ENCODE assay signal across 9 mouse cellular contexts in the genomic region with DNA sequence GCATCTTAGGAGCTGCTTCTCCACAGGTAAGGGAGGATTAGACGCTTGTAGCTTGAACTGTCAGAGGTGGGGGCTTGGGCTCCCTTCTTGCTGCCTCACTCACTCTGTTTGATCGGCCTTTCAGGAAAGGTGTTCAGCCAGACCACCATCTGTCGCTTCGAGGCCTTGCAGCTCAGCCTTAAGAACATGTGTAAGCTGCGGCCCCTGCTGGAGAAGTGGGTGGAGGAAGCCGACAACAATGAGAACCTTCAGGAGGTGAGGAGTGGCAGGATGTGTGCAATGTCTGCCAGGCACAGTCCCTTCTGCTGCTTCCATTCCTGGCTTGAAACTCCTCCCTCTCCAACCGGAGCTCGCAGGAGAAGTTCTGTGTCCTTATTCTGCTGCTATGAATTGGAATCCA. TPM values are rescaled to one million over a fixed set of nuclear protein-coding genes. Genes with fewer than 3 reads are reported as not detected.
DNase-seq lines count a peak whose midpoint lies in the region; ATAC-seq lines count a peak whose summit lies in the region.
"Had no signal": no experiment of that assay in that cellular context is flagged by ENCODE, and none has a peak within 500 bp of the region (broad histone marks: within the 10 kb centered on the region; RNA-seq: fewer than 3 reads in every experiment).

No protein-coding gene starts in this region.

- H3K4me1 ChIP-seq in intestine, embryonic 14.5 days (replicated peaks; ENCODE audit: control insufficient read depth, insufficient read depth, low read length), result no peaks in the 10 kb centered on the region; the same call in 1 of the 2 replicates

- no peak overlapping the region for H3K4me2 ChIP-seq in intestine, embryonic 14.5 days (ENCODE audit: low read length)

- peaks cover 10% of the 10 kb centered on the region; the same call in 1 of the 2 replicates for H3K36me3 ChIP-seq in intestine, embryonic 14.5 days (ENCODE audit: control insufficient read depth, insufficient read depth, low read length)

- H3K9me3 ChIP-seq in intestine, embryonic 14.5 days (ENCODE audit: control insufficient read depth, low read length), result no peaks in the 10 kb centered on the region

- DNase-seq in cerebellum, postnatal 10 days, result peak; percentile 33 to 53
- no peak for DNase-seq in cerebellum, adult 11 months
- peak; percentile 28 for DNase-seq in right cerebral cortex, adult 2 months (ENCODE audit: low spot score in 2 of 2)
- DNase-seq in right cerebral cortex, postnatal 10 days (ENCODE audit: low spot score in 2 of 2), result no peak
- peak; percentile 67 for DNase-seq in intestine, embryonic 14.5 days (ENCODE audit: low spot score)
- DNase-seq in retina, postnatal 7 days (ENCODE audit: low read depth, low spot score), result peak; percentile 47
- no peak for DNase-seq in c-Kit-positive CD71-positive TER-119-positive erythroid progenitor cells, embryonic 14.5 days (ENCODE audit: low spot score)

- H3K27me3 ChIP-seq in intestine, embryonic 14.5 days (replicated peaks; ENCODE audit: control insufficient read depth, insufficient read depth, low read length), result peaks cover 24% of the 10 kb centered on the region; the same call in 1 of the 2 replicates

- no peak overlapping the region for H3K27ac ChIP-seq in intestine, embryonic 14.5 days (ENCODE audit: low read depth)

- ATAC-seq in intestine, embryonic 14.5 days (replicated peaks; ENCODE audit: low FRiP score, low TSS enrichment, low read depth), result no peak
- no peak for ATAC-seq in monocyte, adult 5-6 weeks (replicated peaks; ENCODE audit: insufficient number of reproducible peaks, low FRiP score, low TSS enrichment, poor library complexity, severe bottlenecking)

- 21% methylated on average over 8 of the region's 8 CpGs for WGBS in intestine, embryonic 14.5 days

- no peak overlapping the region for H3K9ac ChIP-seq in intestine, embryonic 14.5 days (ENCODE audit: low read length)

- H3K4me3 ChIP-seq in intestine, embryonic 14.5 days (ENCODE audit: low read depth, low read length), result no peak overlapping the region

RNA-seq across cellular contexts. Expression of gene Pou5f1, which starts 3.5 kb away (rescaled TPM):
- polyA plus RNA-seq in intestine, embryonic 14.5 days (2014; fragmentation: Nextera tagmentation; extraction: Ambion mirVana), result 0.13 TPM in 1 of 2 replicates, not detected in the other
- 0.58 TPM in 1 of 3 replicates, not detected in the others for total RNA-seq in monocyte, adult 5-6 weeks (2017)
- polyA plus RNA-seq: heart, embryonic 16.5 days had no signal

RNA-seq across cellular contexts. Expression of gene Tcf19, which starts 7.3 kb away (rescaled TPM):
- polyA plus RNA-seq in intestine, embryonic 14.5 days (2014; fragmentation: Nextera tagmentation; extraction: Ambion mirVana), result 68.7 and 79.4 TPM in 2 replicates
- 0.29 to 3.3 TPM (median 2.4 TPM) in 3 replicates for total RNA-seq in monocyte, adult 5-6 weeks (2017)

RNA-seq across cellular contexts. Expression of gene Cchcr1, which starts 7.6 kb away (rescaled TPM):
- 13.6 and 15.9 TPM in 2 replicates for polyA plus RNA-seq in intestine, embryonic 14.5 days (2014; fragmentation: Nextera tagmentation; extraction: Ambion mirVana)
- 1.7 to 6.7 TPM (median 2.5 TPM) in 3 replicates for total RNA-seq in monocyte, adult 5-6 weeks (2017)

RNA-seq across cellular contexts. Expression of gene Psors1c2, which starts 23.7 kb away (rescaled TPM):
- 0.36 and 0.66 TPM in 2 replicates for polyA plus RNA-seq in intestine, embryonic 14.5 days (2014; fragmentation: Nextera tagmentation; extraction: Ambion mirVana)
- not detected in 3 replicates for total RNA-seq in monocyte, adult 5-6 weeks (2017)

RNA-seq across cellular contexts. Expression of gene H2-Q10, which starts 39.4 kb away (rescaled TPM):
- polyA plus RNA-seq in intestine, embryonic 14.5 days (2014; fragmentation: Nextera tagmentation; extraction: Ambion mirVana), result 6.3 and 10.0 TPM in 2 replicates
- 5.5 to 7.7 TPM (median 7.6 TPM) in 3 replicates for total RNA-seq in monocyte, adult 5-6 weeks (2017)

Comparison
In these comparisons a context has a peak if more than half of its experiments do, and no peak if none do; other contexts are left out.
1. DNase-seq: peak in cerebellum, postnatal 10 days (2 of 2), right cerebral cortex, adult 2 months (2 of 2), intestine, embryonic 14.5 days (single experiment) and retina, postnatal 7 days (single experiment); none in cerebellum, adult 11 months (single experiment), right cerebral cortex, postnatal 10 days (0 of 2) and c-Kit-positive CD71-positive TER-119-positive erythroid progenitor cells, embryonic 14.5 days (single experiment).